Mouse (Mus musculus) retina, embryonic 14.5 days (tissue): ENCODE data around the gene Flywch1.
"Not testable (repeated sequence)": the region's sequence is repeated elsewhere in the genome, so short reads cannot be mapped to it uniquely, and the experiment has no call there.

Experiments used
- DNase-seq: peaks from one replicate; pipeline ENCODE4 v3.0.0-alpha.2; 2015; ENCODE audit warnings: low spot score

Gene Flywch1

DNA sequence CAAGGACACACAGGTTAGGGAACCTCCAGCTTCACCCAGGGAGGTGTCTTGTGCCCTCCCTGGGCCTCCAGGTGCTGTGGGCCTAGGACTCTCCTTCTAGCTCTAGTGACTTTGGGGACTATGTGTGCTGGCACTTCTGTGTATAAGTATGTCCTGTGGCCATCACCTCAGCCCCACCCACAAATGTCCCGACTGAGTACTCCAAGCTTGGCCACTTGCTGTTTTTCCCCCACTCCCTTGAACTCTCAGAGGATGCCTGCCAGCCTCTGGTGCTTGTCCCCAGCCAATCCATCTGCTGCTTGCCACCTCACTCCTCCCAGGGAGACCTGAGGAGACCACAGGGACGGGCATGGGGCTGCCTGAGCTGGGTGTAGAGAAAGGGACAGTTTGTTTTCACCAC is 7.0 kb upstream of the Flywch1 start:
- no peak for DNase-seq

DNA sequence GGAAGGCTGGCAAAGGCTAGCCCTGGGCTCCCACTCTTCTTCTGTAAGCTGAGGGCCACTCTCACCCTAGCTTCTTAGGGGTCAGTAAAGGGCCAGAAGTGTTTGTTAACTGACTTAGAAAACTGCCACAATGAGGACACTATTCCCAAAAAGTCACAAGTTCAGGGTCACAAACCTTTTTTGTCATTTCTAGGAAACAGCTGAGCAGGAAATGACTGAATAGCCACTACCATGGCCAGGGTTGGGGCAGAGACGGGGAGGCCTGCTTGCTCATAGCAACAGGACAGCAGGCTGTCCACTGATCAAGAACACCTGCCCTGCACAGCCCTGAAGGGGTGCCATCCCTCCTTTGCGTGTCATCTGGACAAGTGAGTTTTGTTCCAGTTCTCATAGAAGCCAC is 5.7 kb upstream of the Flywch1 start:
- no peak for DNase-seq

DNA sequence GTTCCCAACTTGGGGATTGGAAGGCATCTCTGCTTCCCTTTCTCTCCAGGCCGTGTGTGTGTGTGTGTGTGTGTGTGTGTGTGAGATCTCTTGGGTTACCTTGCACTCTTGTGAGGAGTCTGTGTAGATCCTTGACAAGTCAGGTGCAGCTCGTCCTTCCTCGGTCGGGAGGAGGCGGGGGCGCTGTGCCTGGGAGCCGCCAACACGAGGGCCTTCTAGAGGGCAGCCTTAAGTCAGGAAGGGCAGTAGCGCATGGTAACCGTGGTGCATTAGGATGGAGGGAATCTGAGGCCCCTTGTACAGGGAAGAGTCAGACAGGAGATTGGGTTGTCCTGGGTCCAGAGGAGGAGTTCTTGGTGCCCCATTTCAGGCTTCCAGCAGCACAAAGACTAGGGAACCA is 4.8 kb upstream of the Flywch1 start:
- no peak for DNase-seq

DNA sequence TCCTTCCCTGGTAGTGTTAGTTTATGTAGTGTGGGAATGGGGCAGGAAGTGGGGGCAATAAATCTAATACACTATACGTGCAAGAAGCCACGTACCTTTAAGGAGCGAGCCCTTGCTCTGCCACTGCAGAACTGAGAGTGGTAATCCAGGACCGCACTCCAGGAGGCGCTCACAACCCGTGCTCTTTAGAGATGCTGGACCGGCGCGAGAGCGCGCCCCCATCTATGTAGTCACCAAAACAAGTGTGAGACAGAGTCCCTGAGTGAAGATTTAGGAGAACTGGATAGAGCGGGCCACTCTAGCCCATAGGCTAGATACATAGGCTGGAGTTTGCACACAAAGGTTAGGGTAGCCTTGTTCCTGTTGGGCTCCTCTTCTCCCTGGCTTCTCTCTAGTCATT is 2.7 kb upstream of the Flywch1 start:
- DNase-seq = peak; percentile 85

DNA sequence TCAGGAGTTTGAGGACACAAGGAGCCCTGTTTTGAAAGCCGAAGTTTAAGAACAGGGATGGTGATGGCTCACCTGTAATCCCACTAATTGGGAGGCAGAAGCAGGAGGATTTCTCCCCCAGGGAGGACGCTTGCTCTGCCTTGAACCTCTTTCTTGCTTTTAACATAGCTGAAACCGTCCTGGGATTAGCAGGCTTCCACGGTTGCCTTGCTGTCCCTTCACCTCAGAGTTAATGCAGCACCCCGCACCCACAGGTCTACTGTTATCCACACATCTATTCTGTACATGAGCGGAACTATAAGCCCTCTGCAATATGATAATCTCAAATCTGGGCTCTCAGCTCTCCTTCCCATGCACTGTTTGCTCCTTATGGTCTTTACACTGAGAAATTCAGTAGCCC is 2.3 kb upstream of the Flywch1 start:
- DNase-seq = no peak

DNA sequence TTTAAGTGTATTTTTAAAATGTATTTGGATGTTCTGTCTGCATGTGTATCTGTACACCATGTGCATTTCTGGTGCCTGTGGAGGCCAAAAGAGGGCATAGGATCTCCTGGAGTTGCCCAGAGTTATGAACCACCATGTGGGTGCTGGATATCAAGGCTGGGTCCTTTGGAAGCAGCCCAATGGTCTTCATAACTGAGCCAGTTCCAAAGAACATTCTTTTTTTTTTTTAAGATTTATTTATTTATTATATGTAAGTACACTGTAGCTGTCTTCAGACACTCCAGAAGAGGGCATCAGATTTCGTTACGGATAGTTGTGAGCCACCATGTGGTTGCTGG is 786 bp upstream of the Flywch1 start:
- not testable (repeated sequence) for DNase-seq

DNA sequence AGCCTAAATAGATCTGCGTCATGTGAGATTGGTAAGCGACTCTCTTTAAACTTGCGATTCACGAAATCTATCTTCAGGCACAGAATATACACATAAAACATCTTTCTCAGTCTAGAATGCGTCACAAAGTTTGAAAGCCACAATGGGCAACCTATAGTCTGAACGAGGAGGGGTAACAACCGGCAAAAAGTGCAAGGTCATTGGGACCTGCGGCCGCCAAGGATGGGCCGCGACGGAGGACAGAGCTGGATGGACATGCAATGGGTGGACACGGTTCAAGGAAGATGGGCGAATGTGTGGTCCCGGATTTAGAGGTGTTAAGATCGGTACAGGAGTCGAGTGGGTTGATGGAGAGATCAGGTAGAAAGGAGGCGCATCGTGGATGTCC is 512 bp downstream of the Flywch1 start:
- no peak for DNase-seq

DNA sequence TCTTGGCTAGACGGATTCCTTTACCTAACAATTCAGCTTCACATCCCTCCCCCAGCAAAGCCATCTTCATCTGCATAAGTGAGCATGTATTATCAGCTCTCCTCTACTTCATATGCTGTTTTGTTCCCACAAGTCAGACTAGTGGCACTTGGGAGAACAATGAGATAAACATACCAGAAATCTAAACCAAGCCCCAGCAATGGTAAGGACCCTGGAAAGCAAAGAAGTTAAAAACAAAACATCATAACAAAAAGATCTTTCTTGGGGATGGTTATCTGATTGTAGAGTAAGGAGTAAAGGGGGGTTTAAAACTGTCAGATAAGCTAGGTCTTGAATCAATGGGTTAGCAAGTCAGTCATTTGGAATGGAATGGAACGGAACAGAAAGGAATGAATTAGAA is 909 bp downstream of the Flywch1 start:
- peak; percentile 9 for DNase-seq

DNA sequence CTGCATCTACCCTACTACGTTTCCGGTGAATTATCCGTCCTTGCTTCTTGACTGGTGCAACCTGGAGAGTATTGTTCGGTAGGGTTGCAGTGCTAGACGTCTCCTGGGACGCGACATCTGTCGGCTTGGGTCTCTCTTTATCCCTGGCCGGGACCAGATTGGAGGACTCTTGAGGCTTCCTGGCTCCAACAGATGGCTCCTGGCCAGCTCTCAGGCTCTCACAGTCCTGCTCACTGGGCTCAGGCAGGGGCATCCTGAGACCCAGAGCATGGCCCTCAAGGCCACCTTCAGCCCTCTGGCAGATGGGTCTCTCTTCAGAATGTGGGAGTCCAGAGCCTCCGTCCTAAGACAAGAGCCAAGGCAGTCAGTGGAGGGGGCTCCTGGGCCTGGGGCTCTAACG is 8.4 kb downstream of the Flywch1 start:
- no peak for DNase-seq

DNA sequence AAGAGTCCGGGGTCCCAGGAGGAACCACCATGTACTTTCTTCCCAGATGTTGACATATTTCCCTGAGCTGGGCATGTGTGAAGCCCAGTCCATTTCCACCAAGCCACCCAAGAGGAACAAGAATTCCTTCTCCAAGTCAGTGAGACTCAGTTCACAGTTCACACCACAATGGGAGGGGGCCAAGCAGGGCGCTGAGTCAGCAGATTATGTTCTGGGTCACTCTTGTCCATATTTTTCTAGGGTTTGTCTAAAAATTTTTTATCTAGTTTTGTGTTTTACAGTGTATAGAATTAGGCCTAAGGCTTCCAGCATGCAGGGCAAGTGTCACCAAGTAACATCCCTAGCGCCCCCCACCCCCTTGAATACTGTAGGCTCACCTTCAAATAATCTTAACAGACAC is 10.2 kb downstream of the Flywch1 start:
- DNase-seq = no peak

DNA sequence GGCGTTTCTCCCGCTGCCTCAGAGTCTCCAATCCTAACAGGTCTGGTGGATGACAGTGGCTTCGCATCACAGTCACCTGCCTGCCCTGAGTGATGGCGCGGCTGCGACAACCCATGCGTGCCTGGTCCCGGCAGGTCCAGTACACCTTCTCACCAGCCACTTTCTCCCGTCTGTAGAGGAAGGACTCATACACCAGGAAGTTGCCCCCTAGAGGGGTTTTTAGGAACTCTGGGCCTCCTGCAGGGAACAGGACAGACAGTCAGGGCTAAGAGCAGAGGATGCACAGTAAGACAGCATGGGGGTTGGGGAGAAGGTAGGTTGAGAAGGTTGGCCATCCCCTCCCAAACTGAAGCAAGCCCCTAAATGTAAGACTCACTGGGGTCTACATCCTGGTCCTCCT is 11.2 kb downstream of the Flywch1 start:
- no peak for DNase-seq

DNA sequence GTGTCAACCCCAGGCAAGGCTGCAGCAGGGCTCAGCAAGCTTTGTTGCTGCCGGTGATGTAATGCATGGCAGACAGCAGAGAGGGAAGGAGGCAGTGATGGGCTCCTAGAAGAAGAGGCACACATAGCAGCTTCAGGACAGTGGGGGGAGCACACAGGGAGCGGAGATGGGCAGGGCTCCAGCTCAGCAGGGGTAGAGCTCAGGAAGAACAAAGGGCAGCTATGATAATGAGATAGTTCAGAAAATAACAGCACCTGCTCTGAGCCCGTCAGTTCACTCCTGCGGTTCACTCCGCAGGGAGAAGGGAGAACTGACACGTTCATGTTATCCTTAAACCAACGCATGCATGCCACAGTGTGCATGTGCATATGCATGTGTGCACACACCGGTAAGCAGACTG is 12.6 kb downstream of the Flywch1 start:
- no peak for DNase-seq

DNA sequence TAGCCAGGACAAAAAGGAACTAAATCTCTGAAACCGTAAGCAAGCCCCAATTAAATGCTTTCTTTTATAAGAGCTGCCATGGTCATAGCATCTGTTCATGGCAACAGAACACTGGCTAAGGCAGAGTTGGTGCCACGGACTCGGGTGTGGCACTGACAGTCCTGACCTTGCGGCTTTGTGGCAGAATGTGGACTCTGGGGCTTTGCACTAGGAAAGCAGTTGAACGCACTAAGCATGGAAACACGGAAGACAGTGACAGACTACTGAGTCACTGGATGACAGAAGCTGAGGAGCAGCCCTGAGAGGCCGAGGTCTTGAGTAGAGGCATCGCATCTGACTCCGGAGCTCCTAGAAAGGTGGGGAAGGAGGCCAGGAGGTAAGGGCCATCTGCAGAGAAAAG is 13.8 kb downstream of the Flywch1 start:
- no peak for DNase-seq

DNA sequence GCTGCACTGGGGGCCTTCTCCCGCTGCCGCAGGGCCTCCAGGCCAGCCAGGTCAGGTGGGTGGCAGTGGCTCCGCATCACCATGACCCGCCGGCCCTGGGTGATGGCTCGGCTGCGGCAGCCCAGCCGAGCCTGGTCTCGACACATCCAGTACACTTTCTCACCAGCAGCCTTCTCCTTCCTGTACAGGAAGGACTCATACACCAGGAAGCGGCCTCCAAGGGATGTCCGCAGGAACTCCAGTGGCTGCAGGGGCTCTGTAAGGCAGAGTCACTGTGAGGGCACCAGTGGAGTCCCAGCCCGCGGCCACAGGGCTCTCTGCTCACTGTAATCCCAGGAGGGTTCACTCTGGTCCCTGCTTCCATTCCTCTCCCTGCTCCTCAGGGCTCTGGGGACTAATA is 15.7 kb downstream of the Flywch1 start:
- no peak for DNase-seq

DNA sequence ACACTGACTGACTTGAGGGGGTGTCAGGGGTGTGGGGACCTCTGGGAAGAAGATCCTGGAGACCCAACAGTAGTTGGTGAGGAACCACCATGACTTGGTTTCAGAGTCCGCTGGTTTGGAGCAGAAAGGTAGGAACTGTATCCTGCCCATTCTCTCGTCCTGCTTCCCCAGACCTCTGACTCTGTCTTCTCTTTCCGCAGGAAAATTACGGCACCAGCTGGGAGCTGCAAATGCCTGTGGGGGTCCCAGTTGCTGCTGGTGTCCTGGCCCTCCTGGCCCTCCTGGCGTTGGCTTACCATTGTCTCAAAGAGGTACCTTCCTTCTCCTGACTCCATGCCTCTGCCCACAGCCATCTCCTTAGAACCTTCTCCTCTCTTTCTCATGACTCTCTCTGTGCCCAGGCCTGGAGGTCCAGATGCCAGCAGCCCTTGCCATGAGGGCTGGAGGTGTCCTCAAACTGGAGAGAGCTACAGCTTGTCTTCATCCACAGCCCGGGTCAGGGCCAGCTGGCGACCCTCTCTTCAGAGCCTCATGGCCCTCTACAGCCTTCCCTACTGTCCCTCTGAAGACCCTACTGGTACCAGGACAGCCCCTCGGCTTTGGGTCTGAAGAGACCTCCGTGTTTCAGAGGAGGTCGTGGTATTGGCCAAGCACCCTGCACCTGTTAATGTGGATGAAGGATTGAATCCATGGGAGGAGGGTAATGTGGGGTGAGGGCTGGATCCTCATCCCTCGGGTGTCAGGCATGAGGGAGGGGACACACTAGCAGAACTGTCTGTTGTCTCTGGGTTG is 21.8 kb downstream of the Flywch1 start:
- no peak for DNase-seq

DNA sequence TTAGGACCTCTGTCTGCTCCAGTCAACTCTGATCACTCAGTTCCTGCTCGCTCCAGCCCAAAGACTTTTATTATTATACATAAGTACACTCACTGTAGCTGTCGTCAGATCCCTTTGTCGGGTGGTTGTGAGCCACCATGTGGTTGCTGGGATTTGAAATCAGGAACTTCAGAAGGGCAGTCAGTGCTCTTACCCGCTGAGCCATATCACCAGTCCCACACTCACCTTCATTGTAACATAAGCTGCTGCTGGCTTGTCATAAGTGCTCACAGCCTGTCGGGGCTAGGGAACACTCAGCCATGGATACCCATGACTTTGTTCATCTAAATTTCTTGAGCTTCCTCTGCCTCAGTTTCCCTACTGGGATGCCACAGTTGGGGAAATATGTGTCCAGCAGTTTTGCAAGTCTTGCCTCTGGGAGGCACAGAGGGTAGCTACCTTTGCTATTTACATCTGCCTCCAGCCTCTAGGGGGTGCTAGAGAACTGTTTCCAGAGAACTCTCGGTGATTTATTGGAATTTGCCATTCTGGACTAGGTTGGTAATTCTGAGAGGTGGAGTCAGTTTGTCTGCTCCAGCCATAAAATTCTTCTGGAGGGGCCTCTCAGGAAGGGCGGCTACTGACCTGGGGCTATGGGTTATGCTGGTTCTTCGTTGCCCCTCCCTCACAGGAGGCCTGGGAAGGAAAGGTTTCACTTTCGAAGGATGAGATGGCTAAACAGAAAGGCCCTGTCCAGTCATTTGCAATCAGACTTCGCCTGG is 22.6 kb downstream of the Flywch1 start:
- peak; percentile 91 for DNase-seq

DNA sequence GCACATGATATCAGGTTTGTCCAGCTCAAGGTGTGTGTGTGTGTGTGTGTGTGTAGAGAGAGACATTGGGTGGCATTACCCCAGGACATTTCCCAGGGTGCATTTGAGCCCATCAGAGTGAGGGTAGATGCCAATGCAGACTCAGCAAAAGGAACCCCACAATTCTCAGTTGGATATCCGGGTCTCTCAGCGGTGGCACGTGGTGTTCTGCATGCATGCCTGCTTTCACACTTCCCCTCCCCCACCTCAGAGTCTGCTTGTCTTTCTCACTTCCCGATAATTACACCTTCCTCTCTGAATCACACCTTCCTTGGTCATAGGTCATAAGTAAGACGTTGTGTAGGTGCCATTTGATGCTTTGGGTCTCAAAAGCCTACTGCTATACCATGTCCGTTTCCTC is 23.4 kb downstream of the Flywch1 start:
- peak; percentile 14 for DNase-seq

DNA sequence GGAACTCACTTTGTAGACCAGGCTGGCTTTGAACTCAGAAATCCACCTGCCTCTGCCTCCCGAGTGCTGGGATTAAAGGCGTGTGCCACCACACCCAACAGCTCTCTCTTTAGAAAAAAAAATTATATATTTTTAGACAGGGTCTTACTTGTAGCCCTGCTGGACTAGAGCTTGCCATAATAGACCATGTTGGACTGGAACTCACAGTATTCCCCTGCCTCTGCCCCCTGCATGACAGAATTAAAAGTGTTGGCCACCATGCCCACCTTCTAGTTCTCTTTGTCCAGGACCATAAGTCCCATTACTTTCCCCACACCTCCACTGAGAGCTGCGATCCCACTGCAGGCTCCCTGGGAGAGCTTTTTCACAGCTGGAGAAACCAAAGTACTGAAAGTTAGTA is 23.9 kb downstream of the Flywch1 start:
- no peak for DNase-seq

DNA sequence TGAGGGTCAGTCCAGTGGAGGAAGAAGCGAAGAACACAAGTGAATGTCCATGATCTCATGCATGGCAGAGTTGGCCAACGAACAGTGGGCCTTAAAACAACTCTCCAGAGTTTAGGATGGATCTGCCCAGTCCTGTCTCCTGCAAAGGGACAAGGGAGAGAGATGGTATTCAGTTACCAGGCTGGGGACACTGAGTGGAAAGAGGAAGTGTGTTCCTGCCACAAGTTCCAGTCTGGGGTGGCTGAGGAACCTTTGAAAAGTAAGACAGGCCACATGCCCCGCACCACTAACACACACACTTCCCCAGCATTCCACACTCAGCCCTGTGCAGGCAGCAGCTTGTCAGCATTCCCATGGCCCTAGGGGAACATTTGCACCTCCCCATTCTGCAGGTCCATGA is 24.6 kb downstream of the Flywch1 start:
- DNase-seq = no peak

DNA sequence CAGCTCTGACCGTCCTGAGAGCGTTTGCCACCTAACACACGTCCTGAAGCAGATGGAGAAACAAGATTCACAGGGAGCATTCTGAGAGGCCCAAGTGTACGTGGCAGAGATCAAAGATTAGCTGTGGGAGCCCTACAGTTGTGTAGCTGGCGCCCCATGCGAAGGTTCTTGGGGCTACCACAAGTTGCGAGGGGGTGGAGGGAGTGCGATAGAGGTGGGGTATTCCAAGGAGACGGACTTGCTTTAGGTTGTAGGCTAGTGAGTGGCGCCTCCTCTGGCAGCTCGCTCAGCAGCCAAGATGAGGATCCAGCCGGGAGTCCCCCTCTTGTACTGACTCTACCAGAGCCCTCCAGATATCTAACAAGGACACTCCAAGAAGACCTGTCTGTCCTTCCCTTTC is 25.1 kb downstream of the Flywch1 start:
- DNase-seq = peak; percentile 51

DNA sequence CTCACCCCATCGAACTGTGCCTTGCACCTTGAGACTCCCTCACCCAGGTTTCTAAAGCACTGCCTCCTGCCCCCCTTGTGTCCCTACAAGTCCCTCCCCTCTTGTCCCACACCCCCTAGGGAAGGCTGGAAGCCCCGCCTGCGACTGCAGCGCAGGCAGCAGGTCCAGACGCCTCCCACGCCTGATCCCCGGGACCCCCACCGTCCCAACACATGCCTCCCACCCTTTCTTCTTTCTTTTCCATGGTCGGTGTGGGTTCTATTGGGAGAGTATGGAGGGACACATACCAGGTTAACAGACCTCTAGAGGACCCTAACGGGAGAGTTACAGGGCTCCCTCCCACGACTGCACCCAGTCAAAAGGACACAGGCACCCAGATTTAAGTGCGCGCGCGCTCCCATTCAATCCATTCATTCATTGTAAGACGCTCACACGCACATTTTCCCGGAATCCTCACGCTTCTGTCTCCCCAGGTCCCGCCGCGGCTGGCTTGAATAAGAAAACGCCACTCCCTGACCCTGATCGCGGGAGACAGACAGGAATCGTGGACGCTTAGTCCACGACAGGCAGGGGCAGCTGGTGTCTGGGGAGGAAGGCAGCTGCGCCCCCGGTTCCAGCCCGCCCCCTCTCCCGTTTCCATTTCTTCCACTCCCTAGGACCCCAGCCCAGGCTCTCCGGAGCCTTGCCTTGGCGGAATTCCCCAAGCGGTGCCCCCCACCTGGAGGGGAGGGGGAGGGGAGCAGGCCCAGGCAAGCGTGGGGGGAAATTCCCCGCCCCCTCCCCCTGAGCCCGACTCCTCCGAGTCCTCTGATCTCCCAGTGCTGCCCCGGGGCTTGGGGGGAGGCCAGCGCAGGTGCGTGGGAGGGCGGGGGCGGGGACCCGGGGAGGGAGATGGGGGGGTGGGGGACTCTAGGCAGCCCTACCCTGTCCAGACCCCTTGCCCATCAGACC is 25.8 kb downstream of the Flywch1 start, which contains the start of gene Kremen2:
Gene Kremen2 (minus strand): TSS at position 533 of the 951 bp plus-strand sequence.
- peak; percentile 41 for DNase-seq

DNA sequence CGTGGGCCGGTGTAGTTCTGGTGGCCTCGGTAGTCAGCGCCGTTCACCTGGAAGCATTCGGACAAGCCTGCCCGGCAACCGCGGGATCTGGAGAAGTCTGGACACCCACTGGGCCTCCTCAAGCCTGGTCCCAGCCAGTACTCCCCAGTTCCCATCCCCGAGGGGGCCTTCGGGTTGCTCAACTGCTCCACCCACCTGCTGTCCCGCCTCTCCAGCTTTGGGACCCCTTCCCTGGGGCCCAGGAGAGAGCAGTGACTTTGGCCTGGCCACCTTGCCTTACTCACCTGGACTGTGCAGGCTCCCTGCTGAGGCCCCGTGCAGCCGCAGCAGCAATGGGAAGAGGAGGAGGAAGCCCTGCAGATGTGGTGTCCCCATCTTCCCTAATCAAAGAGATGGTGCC is 26.8 kb downstream of the Flywch1 start:
- peak; percentile 15 for DNase-seq

DNA sequence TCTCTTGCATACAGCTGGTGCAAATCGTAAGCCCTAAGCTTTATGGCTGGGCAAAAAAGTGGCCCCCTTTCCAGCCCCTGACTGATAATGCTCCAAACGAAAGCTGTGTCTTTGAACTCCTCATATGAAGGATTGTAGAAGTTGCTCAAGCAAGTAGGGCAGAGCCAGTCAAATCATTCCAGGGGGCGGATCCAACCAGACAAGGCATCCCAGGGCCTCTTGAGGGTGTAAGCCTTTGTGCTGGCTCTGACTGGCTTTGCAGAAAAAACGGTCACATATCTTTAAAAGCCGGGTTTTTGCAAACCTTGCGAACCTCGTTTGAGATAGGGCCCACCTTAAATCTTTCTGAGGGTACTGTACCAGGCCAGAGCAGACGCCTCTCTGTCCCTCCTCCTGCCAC is 27.3 kb downstream of the Flywch1 start:
- DNase-seq = peak; percentile 19
